Mouse (Mus musculus) thymus, adult 2 months (tissue): ENCODE measurements at regions not wholly inside any gene's neighbourhood (a gene's known extent, or its start where the extent isn't known, plus 50 kb on each side); places are given as distances from the start of the nearest gene placed in this dataset.
A peak's percentile ranks its signal among the peaks of the same experiment; 100 is the strongest.
"Not testable (repeated sequence)": the region's sequence is repeated elsewhere in the genome, so short reads cannot be mapped to it uniquely, and the experiment has no call there.

ENCODE experiments used
- DNase-seq: peaks from one replicate; pipeline ENCODE4 v3.0.0; 2021
- H3K27ac ChIP-seq: fragments of 200-500 bp; 2 replicates; pipeline ENCODE4 v1.5.1; 2012; ENCODE audit warnings: low read length, control low read depth; ENCODE audit not compliant: control insufficient read depth, insufficient read depth
- H3K27me3 ChIP-seq: fragments of 200-500 bp; 2 replicates; pipeline ENCODE4 v1.6.1; 2012; ENCODE audit warnings: mild to moderate bottlenecking, low read length, moderate library complexity, mixed read lengths; ENCODE audit not compliant: control insufficient read depth, insufficient read depth
- H3K36me3 ChIP-seq: fragments of 200-500 bp; 2 replicates; pipeline ENCODE4 v1.6.1; 2012; ENCODE audit warnings: mild to moderate bottlenecking, low read length, moderate library complexity; ENCODE audit not compliant: control insufficient read depth, insufficient read depth
- H3K4me1 ChIP-seq: fragments of 200-500 bp; replicated peaks from 2 replicates; pipeline ENCODE4 v1.6.1; 2012; ENCODE audit warnings: low read length; ENCODE audit not compliant: control insufficient read depth, insufficient read depth
- H3K4me3 ChIP-seq: fragments of 200-500 bp; 2 replicates; pipeline ENCODE4 v1.5.1; 2012; ENCODE audit warnings: mild to moderate bottlenecking, low read length, control low read depth, moderate library complexity; ENCODE audit not compliant: control insufficient read depth, insufficient read depth
- CTCF ChIP-seq: fragments of 200-500 bp; IDR thresholded peaks from 2 replicates; pipeline ENCODE4 v1.5.1; 2012; ENCODE audit warnings: mild to moderate bottlenecking, control low read depth, low read length, moderate library complexity, borderline replicate concordance; ENCODE audit not compliant: control insufficient read depth, poor library complexity, insufficient read depth; ENCODE audit errors: extremely low read depth
- POLR2A ChIP-seq: fragments of 200-500 bp; IDR thresholded peaks from 2 replicates; pipeline ENCODE4 v1.6.1; 2012; ENCODE audit warnings: mild to moderate bottlenecking, low read length, control low read depth, moderate library complexity; ENCODE audit not compliant: control insufficient read depth, poor library complexity, insufficient read depth; ENCODE audit errors: extremely low read depth
- whole genome bisulfite sequencing: fragments of 180-500 bp; shearing (Covaris S2); methylation state at CpG from one replicate; pipeline ENCODE4 v1.1.7; 2018; 5-methylcytosine and 5-hydroxymethylcytosine counted together

DNA sequence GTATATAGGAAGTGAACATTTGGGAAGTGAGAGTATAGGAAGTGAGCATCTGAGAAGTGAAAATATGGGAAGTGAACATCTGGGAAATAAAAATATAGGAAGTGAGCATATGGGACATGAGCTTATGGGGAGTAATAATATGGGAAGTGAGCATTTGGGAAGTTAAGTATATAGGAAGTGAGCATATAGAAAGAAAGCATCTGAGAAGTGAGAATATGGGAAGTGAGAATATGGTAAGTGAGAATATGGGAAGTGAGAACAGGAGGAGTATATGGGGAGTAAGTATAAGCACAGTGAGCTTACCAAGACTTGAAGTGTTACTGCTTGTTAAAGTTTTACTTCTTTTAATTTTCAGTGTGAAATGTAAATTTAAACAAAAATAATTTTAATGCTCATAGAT, 239.3 kb upstream of the Ngly1 start:
- TF ChIP-seq POLR2A: no peak
- no peak for TF ChIP-seq CTCF
- H3K4me1 ChIP-seq: no peaks in the 10 kb centered on the region
- no peak for DNase-seq
- H3K27me3 ChIP-seq: no peaks in the 10 kb centered on the region
- no peak overlapping the region for H3K4me3 ChIP-seq
- no peaks in the 10 kb centered on the region for H3K36me3 ChIP-seq
- H3K27ac ChIP-seq: no peak overlapping the region

DNA sequence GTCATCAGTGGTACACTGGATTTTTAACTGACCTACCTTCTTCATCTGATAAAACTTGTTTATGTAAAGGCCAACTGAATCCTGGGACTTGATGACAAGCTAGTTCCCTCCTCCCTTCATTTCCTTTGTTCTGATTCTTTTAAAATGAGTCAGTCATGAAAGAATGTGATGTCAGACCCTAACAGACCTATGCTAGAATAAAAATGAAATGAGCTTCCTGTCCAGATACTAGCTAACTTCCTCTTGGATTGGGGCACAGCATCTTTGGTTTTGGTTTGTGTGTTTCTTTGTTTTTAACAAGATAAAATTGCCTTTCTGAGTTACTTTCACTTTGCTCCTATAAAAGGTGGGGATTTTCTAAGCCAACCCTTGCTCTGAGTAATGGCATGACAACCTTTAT, 225.2 kb upstream of the Ngly1 start:
- no peaks in the 10 kb centered on the region for H3K36me3 ChIP-seq

DNA sequence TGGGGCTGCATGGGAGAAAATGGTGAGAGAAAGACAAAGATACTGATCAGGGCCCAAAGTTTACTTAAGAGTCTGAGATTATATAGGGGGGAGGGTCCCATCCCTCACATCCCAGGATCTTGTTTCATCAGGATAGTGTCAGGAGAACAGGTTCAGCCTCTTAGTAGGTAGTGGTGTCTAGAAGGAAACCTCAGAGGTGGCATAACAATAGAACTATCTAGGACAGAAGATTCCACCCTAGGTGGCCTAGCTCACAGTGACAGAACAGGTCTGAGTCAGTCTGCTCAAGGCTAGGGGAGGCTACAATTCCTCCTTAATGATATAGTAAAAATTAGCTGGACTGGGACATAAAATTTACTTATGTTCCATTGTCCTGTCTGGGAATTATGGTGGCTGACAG, 211.3 kb upstream of the Ngly1 start:
- H3K36me3 ChIP-seq: no peaks in the 10 kb centered on the region
- no peaks in the 10 kb centered on the region for H3K27me3 ChIP-seq
- peak overlapping the region; percentile 66; the same call in 1 of the 2 replicates for H3K27ac ChIP-seq
- no peak for DNase-seq
- TF ChIP-seq CTCF: no peak
- no peak for TF ChIP-seq POLR2A
- H3K4me3 ChIP-seq: no peak overlapping the region
- 0 out of 2 replicates have a peak, but pooled peaks cover 2% of the 10 kb centered on the region for H3K4me1 ChIP-seq

More for the DNA sequence above, 225.2 kb upstream of the Ngly1 start:
- TF ChIP-seq CTCF: no peak
- Histone ChIP-seq H3K4me1 (no peaks in the 10 kb centered on the region), H3K4me3 (no peak overlapping the region), H3K27me3 (no peaks in the 10 kb centered on the region), H3K27ac (no peak overlapping the region)
- DNase-seq: no peak

DNA sequence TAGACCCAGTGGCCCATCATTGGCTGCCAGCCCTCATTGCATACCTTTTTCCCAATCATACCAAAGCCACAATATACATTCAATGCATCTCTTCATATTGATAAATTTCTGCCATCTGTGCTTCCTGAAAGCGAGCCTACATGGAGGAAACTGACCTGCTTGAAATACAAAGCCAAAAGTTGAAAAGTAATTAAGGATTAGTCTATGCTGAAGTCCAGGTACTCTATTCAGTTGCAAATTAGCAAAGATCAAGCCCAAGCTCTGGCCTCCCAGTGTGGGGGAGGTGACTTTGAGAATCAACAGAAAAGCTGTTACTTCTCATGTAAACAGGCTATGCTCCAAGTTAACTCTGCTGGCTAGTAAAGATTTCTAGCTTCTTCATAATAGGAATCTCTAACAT, 210.7 kb upstream of the Ngly1 start:
- no peak for DNase-seq
- Histone ChIP-seq H3K4me3 (no peak overlapping the region), H3K27ac (no peak overlapping the region), H3K36me3 (no peaks in the 10 kb centered on the region), H3K4me1 (0 out of 2 replicates have a peak, but pooled peaks cover 2% of the 10 kb centered on the region), H3K27me3 (no peaks in the 10 kb centered on the region)
- WGBS: 93% methylated on average over 1 of the region's 1 CpGs
- TF ChIP-seq POLR2A: no peak
- no peak for TF ChIP-seq CTCF

DNA sequence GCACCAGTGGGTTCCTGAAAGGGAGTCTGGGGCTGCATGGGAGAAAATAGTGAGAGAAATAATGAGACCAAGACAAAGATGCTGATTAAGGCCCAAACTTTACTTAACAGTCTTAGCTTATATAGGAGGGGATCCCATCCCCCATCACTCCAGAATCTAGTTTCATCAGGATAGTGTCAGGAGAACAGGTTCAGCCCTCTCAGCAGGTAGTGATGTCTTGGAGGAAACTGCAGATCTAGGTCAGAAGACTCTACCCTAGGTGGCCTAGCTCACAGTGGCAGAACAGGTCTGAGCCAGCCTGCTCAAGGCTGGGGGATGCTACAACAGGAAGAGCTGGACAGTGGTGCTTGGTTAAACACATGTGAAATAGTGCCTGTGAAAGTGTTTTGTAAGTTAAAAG, 204.6 kb upstream of the Ngly1 start:
- no peaks in the 10 kb centered on the region for H3K4me1 ChIP-seq
- no peaks in the 10 kb centered on the region for H3K27me3 ChIP-seq
- TF ChIP-seq CTCF (no peak), POLR2A (no peak)
- peak; percentile 21 for DNase-seq
- H3K27ac ChIP-seq: no peak overlapping the region
- no peaks in the 10 kb centered on the region for H3K36me3 ChIP-seq
- H3K4me3 ChIP-seq: no peak overlapping the region

DNA sequence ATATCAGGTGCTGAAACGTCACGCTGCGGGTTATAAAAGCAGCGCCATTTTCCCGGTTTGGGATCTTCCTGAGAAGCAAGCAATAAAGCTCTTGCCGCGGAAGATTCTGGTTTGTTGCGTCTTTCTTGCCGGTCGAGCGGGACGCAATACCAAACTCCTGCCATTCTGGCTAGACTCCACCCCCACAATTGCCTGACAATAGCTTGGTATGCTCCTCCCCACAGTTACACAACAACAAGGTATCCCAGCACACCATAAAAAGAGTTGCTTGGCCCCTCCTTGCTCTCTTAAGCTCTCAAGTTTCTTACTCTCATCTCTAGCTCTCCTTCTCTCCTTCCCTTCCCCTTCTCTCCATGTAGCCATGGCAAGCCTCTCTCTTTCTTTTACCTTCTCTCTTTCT, 176.5 kb upstream of the Ngly1 start:
- over 99% methylated on average over 8 of the region's 12 CpGs for WGBS
- DNase-seq, H3K4me1 ChIP-seq, H3K27ac ChIP-seq, H3K36me3 ChIP-seq, H3K4me3 ChIP-seq, H3K27me3 ChIP-seq: not testable (repeated sequence)

DNA sequence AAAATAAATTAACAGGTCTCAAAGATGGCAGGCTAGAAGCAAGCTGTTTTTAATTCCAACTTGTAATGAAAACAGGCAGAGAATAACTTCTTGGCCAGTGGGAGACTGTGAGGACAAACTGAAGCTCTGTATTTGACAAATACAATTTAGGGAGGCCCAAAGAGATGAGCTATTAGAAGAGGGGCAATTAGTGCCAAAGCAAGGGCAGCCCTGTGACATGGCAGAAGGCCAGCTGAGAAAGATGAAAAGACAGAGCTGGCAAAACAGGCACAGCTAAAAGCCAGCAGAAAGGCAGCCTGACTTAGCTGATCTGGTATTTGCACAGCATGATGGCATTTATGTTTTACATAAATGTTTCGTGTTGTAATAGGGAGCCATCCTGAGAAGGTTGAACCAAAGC, 175.0 kb upstream of the Ngly1 start:
- Histone ChIP-seq H3K27ac (no peak overlapping the region), H3K4me1 (no peaks in the 10 kb centered on the region; the same call in 1 of the 2 replicates), H3K36me3 (no peaks in the 10 kb centered on the region), H3K4me3 (no peak overlapping the region), H3K27me3 (no peaks in the 10 kb centered on the region)
- TF ChIP-seq CTCF: no peak
- no peak for TF ChIP-seq POLR2A
- no peak for DNase-seq
- WGBS: 94% methylated on average over 1 of the region's 1 CpGs
